In the genomic region with DNA sequence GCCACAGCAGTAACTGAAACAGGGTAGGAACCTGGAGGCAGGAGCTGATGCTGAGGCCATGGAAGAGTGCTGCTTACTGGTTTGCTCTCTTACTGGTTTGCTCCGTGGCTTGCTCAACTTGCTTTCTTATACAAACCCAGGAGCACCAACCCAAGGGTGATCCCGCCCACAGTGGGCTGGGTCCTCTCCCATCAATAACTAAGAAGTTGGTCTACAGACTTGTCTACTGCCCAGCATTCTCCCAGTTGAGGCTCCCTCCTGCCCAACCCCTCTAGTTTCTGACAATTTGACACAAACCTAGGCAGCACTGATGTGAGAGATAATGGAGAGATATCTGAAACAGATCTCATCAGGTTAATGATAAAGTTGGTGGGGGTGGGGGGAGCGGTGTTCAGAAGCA, we compare ENCODE assay signal across 8 mouse cellular contexts.
DNase-seq lines count a peak whose midpoint lies in the region; ATAC-seq and TF ChIP-seq lines count a peak whose summit lies in the region.

No protein-coding gene starts in this region.

- TF ChIP-seq EP300 in heart, adult 2 months (IDR thresholded peaks at IDR 0.05; ENCODE audit: insufficient read depth, low read depth, low read length) = no peak

- 0 out of 2 replicates have a peak overlapping the region, but pooled peaks have one; percentile 19 for H3K9ac ChIP-seq in heart, adult 2 months (ENCODE audit: low read depth, low read length)
- no peak overlapping the region for H3K9ac ChIP-seq in forebrain, embryonic 14.5 days (ENCODE audit: low read length)
- H3K9ac ChIP-seq in liver, embryonic 15.5 days = no peak overlapping the region

- H3K27me3 ChIP-seq in heart, adult 2 months (ENCODE audit: control insufficient read depth, insufficient read depth, low read length) = no peaks in the 10 kb centered on the region
- H3K27me3 ChIP-seq in E14TG2a.4 (ENCODE audit: insufficient read depth, low read length) = no peaks in the 10 kb centered on the region
- no peaks in the 10 kb centered on the region for H3K27me3 ChIP-seq in forebrain, embryonic 14.5 days (replicated peaks; ENCODE audit: control insufficient read depth, insufficient read depth, low read length)
- H3K27me3 ChIP-seq in liver, embryonic 15.5 days = no peaks in the 10 kb centered on the region

- DNase-seq in heart, adult 2 months = no peak
- no peak for DNase-seq in heart, adult 8-10 months (ENCODE audit: low spot score)
- no peak for DNase-seq in forebrain, embryonic 14.5 days (ENCODE audit: low spot score)
- no peak for DNase-seq in ovary, postnatal 36 days (ENCODE audit: low spot score)
- DNase-seq in ovary, adult 18-20 months (ENCODE audit: low spot score) = no peak
- no peak for DNase-seq in cerebellum, postnatal 10 days

- H3K36me3 ChIP-seq in heart, adult 2 months (ENCODE audit: control insufficient read depth, insufficient read depth, low read length) = no peaks in the 10 kb centered on the region
- no peaks in the 10 kb centered on the region for H3K36me3 ChIP-seq in E14TG2a.4 (ENCODE audit: insufficient read depth, low read length)
- no peaks in the 10 kb centered on the region for H3K36me3 ChIP-seq in forebrain, embryonic 14.5 days (ENCODE audit: control insufficient read depth, insufficient read depth, low read length)
- H3K36me3 ChIP-seq in liver, embryonic 15.5 days (replicated peaks) = no peaks in the 10 kb centered on the region

- WGBS in heart, adult 2 months = 50% methylated on average over 3 of the region's 3 CpGs
- WGBS in forebrain, embryonic 14.5 days = 19% methylated on average over 3 of the region's 3 CpGs
- WGBS in liver, embryonic 15.5 days (ENCODE audit: insufficient replicate concordance) = 13% methylated on average over 3 of the region's 3 CpGs

- ATAC-seq in forebrain, embryonic 14.5 days = 0 out of 2 replicates have a peak, but pooled peaks have one; percentile 15
- ATAC-seq in liver, embryonic 15.5 days (ENCODE audit: insufficient read depth) = no peak

- H3K79me2 ChIP-seq in heart, adult 2 months (replicated peaks; ENCODE audit: control insufficient read depth, insufficient read depth, low read length) = no peaks in the 10 kb centered on the region

- H3K27ac ChIP-seq in heart, adult 2 months = peak overlapping the region; percentile 57
- peak overlapping the region; percentile 83; the same call in 1 of the 2 replicates for H3K27ac ChIP-seq in forebrain, embryonic 14.5 days (ENCODE audit: low read depth, low read length)
- H3K27ac ChIP-seq in liver, embryonic 15.5 days (replicated peaks) = no peak overlapping the region

- H3K4me1 ChIP-seq in heart, adult 2 months (ENCODE audit: control insufficient read depth, insufficient read depth, low read length) = peaks cover 24% of the 10 kb centered on the region
- peaks cover 27% of the 10 kb centered on the region for H3K4me1 ChIP-seq in E14TG2a.4 (replicated peaks; ENCODE audit: low read depth, low read length)
- H3K4me1 ChIP-seq in forebrain, embryonic 14.5 days (ENCODE audit: control insufficient read depth, insufficient read depth, low read length) = peaks cover 29% of the 10 kb centered on the region
- H3K4me1 ChIP-seq in liver, embryonic 15.5 days (replicated peaks) = peaks cover 5% of the 10 kb centered on the region; the same call in 1 of the 2 replicates

- peaks cover 41% of the 10 kb centered on the region for H3K9me3 ChIP-seq in E14TG2a.4 (ENCODE audit: low read length)
- no peaks in the 10 kb centered on the region for H3K9me3 ChIP-seq in forebrain, embryonic 14.5 days (replicated peaks; ENCODE audit: control insufficient read depth, low read length)
- no peaks in the 10 kb centered on the region for H3K9me3 ChIP-seq in liver, embryonic 15.5 days (replicated peaks)

- no peak for TF ChIP-seq POLR2A in heart, adult 2 months (IDR thresholded peaks at IDR 0.05; ENCODE audit: insufficient read depth, low read depth, low read length)

- H3K4me3 ChIP-seq in heart, adult 2 months = no peak overlapping the region
- 0 out of 2 replicates have a peak overlapping the region, but pooled peaks have one; percentile 20 for H3K4me3 ChIP-seq in E14TG2a.4 (replicated peaks; ENCODE audit: low read length)
- no peak overlapping the region for H3K4me3 ChIP-seq in forebrain, embryonic 14.5 days (ENCODE audit: low read depth, low read length)
- no peak overlapping the region for H3K4me3 ChIP-seq in liver, embryonic 15.5 days (replicated peaks)

- TF ChIP-seq CTCF in heart, adult 2 months (IDR thresholded peaks at IDR 0.05) = no peak
- TF ChIP-seq CTCF in E14TG2a.4 (conservative IDR thresholded peaks at IDR 0.05; ENCODE audit: low read length) = no peak

- peak overlapping the region; percentile 32 for H3K4me2 ChIP-seq in forebrain, embryonic 14.5 days (ENCODE audit: low read length)
- H3K4me2 ChIP-seq in liver, embryonic 15.5 days = peak overlapping the region; percentile 33

- intact Hi-C loops in heart, adult 2 months (cut with DNase I) = no loop called here
